Mouse (Mus musculus) forebrain, postnatal 0 days (tissue): ENCODE measurements around the gene Hddc3. TPM values are rescaled to one million over a fixed set of nuclear protein-coding genes. Genes with fewer than 3 reads are reported as not detected.
A peak's percentile ranks its signal among the peaks of the same experiment; 100 is the strongest.

Experiments used
- ATAC-seq: fragments of 200-750 bp; cut with Nextera tagmentation; 2 replicates; pipeline ENCODE4 v1.8.0; 2017; ENCODE audit warnings: mild to moderate bottlenecking, moderate library complexity
- DNase-seq: peaks from one replicate; pipeline ENCODE4 v3.0.0-alpha.2; 2015
- H3K27ac ChIP-seq: fragments of 300-500 bp; sonication (generic); 2 replicates; pipeline ENCODE4 v1.5.1; 2014; ENCODE audit warnings: low read depth, mild to moderate bottlenecking, antibody characterized with exemption, low read length, moderate library complexity, mixed read lengths
- H3K27me3 ChIP-seq: fragments of 300-500 bp; sonication (generic); 2 replicates; pipeline ENCODE4 v1.6.1; 2014; ENCODE audit warnings: mild to moderate bottlenecking, low read length, mixed read lengths; ENCODE audit not compliant: insufficient read depth
- H3K36me3 ChIP-seq: fragments of 300-500 bp; sonication (generic); 2 replicates; pipeline ENCODE4 v1.6.1; 2014; ENCODE audit warnings: mild to moderate bottlenecking, moderate library complexity; ENCODE audit not compliant: insufficient read depth
- H3K4me1 ChIP-seq: fragments of 300-500 bp; sonication (generic); 2 replicates; pipeline ENCODE4 v1.6.1; 2014; ENCODE audit warnings: antibody characterized with exemption; ENCODE audit not compliant: insufficient read depth
- H3K4me2 ChIP-seq: fragments of 300-500 bp; sonication (generic); 2 replicates; pipeline ENCODE4 v1.6.1; 2014; ENCODE audit warnings: low read depth, mild to moderate bottlenecking, moderate library complexity
- H3K4me3 ChIP-seq: fragments of 300-500 bp; sonication (generic); 2 replicates; pipeline ENCODE4 v1.5.1; 2014; ENCODE audit warnings: low read depth, low read length, mixed read lengths
- H3K9ac ChIP-seq: fragments of 300-500 bp; sonication (generic); 2 replicates; pipeline ENCODE4 v1.6.1; 2014; ENCODE audit warnings: mild to moderate bottlenecking
- H3K9me3 ChIP-seq: fragments of 300-500 bp; sonication (generic); 2 replicates; pipeline ENCODE4 v1.6.1; 2016; ENCODE audit warnings: low read length
- CTCF ChIP-seq: sonication (generic); IDR thresholded peaks from 2 replicates; pipeline ENCODE4 v1.5.1; 2016; ENCODE audit warnings: antibody characterized with exemption, control low read depth, low read depth
- WGBS: fragments of 180-500 bp; shearing (Covaris S2); extraction: QIAGEN DNeasy Blood & Tissue Kit; methylation state at CpG from one replicate; pipeline ENCODE4 v1.1.7; 2014; 5-methylcytosine and 5-hydroxymethylcytosine counted together
- polyA plus RNA-seq: library from polyadenylated mRNA; unstranded; fragments of >200 nt; fragmentation: Nextera tagmentation; extraction: Ambion mirVana; gene quantifications from 2 replicates; pipeline ENCODE4 v1.2.1, GENCODE M21; 2015
- total RNA-seq: library from RNA; depleted of rRNA; stranded (reverse); fragments of >200 nt; gene quantifications from 2 replicates; pipeline ENCODE4 v1.2.3, GENCODE M21; 2014

Gene Hddc3
- total and polyA plus RNA-seq, 2 experiments from 2014 or later = 14.6 to 44.4 TPM

DNA sequence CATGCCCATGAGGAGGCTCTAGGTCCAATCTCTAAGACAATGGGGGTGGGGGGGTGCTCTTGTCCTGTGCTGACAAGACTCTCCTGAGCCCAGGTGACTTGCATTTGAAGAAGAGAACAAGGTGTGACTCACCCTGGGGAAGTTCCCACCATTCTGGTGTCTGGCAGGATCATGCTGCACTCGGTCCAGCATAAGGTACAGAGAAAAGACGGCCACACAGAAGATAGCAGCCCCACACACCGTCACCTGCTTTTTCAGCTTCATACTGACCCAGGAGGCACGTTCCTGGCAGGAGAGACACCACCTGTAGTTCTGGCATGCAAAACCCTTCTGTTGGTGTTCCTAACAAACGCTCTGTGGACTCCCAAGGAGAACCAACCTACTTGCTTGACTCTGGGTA, 26.6 kb downstream of the Hddc3 start:
- ATAC-seq (no peak), DNase-seq (no peak)
- Histone ChIP-seq H3K36me3 (peaks cover 30% of the 10 kb centered on the region), H3K4me3 (peak overlapping the region; percentile 84; the same call in 1 of the 2 replicates), H3K4me1 (no peaks in the 10 kb centered on the region), H3K9ac (no peak overlapping the region), H3K4me2 (peak overlapping the region; percentile 49), H3K9me3 (no peaks in the 10 kb centered on the region), H3K27ac (no peak overlapping the region), H3K27me3 (no peaks in the 10 kb centered on the region)
- no peak for TF ChIP-seq CTCF
- WGBS = 74% methylated on average over 5 of the region's 5 CpGs

DNA sequence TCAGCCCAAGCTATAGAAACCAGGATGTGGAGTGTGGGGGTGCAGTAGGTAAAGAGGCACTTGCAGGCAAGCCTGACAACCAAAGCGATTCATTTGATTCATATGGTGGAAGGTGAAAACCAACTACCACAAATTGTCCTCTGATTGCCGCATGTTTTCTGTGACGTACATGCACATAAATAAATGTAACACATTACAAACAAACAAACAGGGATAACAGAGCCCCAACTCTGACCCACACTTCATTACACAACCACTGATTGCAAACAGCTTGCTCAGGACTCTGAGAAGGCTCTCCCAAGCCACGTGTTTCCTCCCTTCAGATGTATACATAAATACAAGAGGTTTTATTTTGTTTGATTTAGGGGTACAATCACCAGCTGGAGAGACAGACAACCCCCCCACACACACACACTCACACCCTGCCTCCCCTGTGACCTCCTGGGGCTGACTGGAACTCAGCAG, 27.1 kb downstream of the Hddc3 start:
- Histone ChIP-seq H3K36me3 (peaks cover 30% of the 10 kb centered on the region), H3K4me1 (no peaks in the 10 kb centered on the region), H3K9me3 (no peaks in the 10 kb centered on the region), H3K4me3 (peak overlapping the region; percentile 84), H3K9ac (peak overlapping the region; percentile 86), H3K27ac (no peak overlapping the region), H3K4me2 (peak overlapping the region; percentile 49), H3K27me3 (no peaks in the 10 kb centered on the region)
- ATAC-seq (no peak), DNase-seq (no peak)
- TF ChIP-seq CTCF = no peak
- WGBS = 36% methylated on average over 4 of the region's 4 CpGs

GRCm38 (mm10) chr7:80370649-80371040, 27.7 kb downstream of the Hddc3 start:
- Histone ChIP-seq H3K4me3 (peak overlapping the region; percentile 84), H3K36me3 (peaks cover 29% of the 10 kb centered on the region), H3K27ac (peak overlapping the region; percentile 85), H3K9ac (peak overlapping the region; percentile 86), H3K4me1 (no peaks in the 10 kb centered on the region), H3K9me3 (no peaks in the 10 kb centered on the region), H3K4me2 (peak overlapping the region; percentile 49), H3K27me3 (no peaks in the 10 kb centered on the region)
- peak; percentile 67 for ATAC-seq
- DNase-seq = peak; percentile 75
- 1% methylated on average over 29 of the region's 31 CpGs for WGBS
- no peak for TF ChIP-seq CTCF

GRCm38 (mm10) chr7:80371041-80371751, 28.3 kb downstream of the Hddc3 start, which contains the start of gene Man2a2:
TSS of gene Man2a2 (minus strand) at chr7:80371375.
- peak; percentile 89 for ATAC-seq
- WGBS = 3% methylated on average over 74 of the region's 86 CpGs

GRCm38 (mm10) chr7:80372166-80372565, 29.3 kb downstream of the Hddc3 start:
- H3K4me3 ChIP-seq = no peak overlapping the region
- no peak for DNase-seq

More at GRCm38 (mm10) chr7:80371041-80371751, 28.3 kb downstream of the Hddc3 start, which contains the start of gene Man2a2:
- Histone ChIP-seq H3K9ac (peak within 1 kb of the TSS; percentile 86), H3K27ac (peak within 1 kb of the TSS; percentile 85), H3K9me3 (no peaks in the 10 kb centered on the region), H3K27me3 (no peaks in the 10 kb centered on the region), H3K4me2 (peak within 1 kb of the TSS; percentile 49), H3K36me3 (peaks cover 25% of the 10 kb centered on the region), H3K4me3 (peak within 1 kb of the TSS; percentile 84), H3K4me1 (no peaks in the 10 kb centered on the region)
- DNase-seq = peak; percentile 91
- TF ChIP-seq CTCF = peak; percentile 77

DNA sequence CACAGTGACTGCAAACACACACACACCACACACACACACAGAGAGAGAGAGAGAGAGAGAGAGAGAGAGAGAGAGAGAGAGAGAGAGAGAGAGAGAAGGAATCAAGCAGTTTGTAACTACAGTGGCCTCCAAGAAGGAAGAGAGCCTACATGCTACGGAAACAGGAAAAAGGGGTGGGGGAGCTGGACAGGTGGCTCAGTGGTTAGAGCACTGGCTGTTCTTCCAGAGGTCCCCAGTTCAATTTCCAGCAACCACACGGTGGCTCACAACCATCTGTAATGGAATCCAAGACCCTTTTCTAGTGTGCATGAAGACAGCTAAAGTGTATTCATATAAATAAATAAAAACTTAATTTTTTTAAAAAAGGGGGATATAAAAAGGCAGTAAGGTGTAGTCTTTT, 29.8 kb downstream of the Hddc3 start:
- 73% methylated on average over 2 of the region's 2 CpGs for WGBS
- no peak for TF ChIP-seq CTCF
- ATAC-seq = no peak

More at GRCm38 (mm10) chr7:80372166-80372565, 29.3 kb downstream of the Hddc3 start:
- no peaks in the 10 kb centered on the region for H3K9me3 ChIP-seq
- no peak overlapping the region for H3K9ac ChIP-seq
- no peaks in the 10 kb centered on the region for H3K27me3 ChIP-seq
- no peak overlapping the region for H3K27ac ChIP-seq
- no peak for ATAC-seq
- 87% methylated on average over 3 of the region's 3 CpGs for WGBS
- no peaks in the 10 kb centered on the region for H3K4me1 ChIP-seq
- no peak for TF ChIP-seq CTCF
- no peak overlapping the region for H3K4me2 ChIP-seq
- H3K36me3 ChIP-seq = peaks cover 15% of the 10 kb centered on the region

DNA sequence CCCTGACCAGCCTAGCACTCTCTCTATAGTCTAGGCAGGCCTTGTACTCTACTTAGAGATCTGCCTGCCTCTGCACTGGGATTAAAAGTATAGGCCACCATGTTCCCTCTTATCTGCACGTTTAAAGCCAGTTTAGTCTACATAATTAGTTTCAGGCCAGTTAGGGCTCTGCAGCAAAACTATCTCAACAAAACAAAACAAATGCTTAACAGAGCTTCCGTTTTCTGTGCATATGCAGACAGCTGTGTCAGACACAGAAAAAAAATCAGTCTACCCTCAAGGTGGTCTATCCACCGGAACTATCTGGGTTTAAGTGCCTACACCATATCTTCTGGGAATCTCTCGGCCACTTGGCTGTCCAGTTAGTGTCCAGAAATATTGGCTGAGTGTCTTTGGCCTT, 30.4 kb downstream of the Hddc3 start:
- no peak for ATAC-seq
- no peak overlapping the region for H3K4me3 ChIP-seq
- no peaks in the 10 kb centered on the region for H3K4me1 ChIP-seq
- no peak for DNase-seq
- no peaks in the 10 kb centered on the region for H3K27me3 ChIP-seq
- no peak overlapping the region for H3K9ac ChIP-seq
- H3K36me3 ChIP-seq = peaks cover 3% of the 10 kb centered on the region; the same call in 1 of the 2 replicates
- no peak overlapping the region for H3K27ac ChIP-seq
- 83% methylated on average over 4 of the region's 4 CpGs for WGBS
- no peak for TF ChIP-seq CTCF
- H3K4me2 ChIP-seq = no peak overlapping the region
- H3K9me3 ChIP-seq = no peaks in the 10 kb centered on the region

More for the DNA sequence above, 29.8 kb downstream of the Hddc3 start:
- H3K9me3 ChIP-seq = no peaks in the 10 kb centered on the region
- H3K4me1 ChIP-seq = no peaks in the 10 kb centered on the region
- H3K27ac ChIP-seq = no peak overlapping the region
- no peak overlapping the region for H3K9ac ChIP-seq
- no peak for DNase-seq
- H3K36me3 ChIP-seq = peaks cover 10% of the 10 kb centered on the region
- no peak overlapping the region for H3K4me2 ChIP-seq
- no peak overlapping the region for H3K4me3 ChIP-seq
- no peaks in the 10 kb centered on the region for H3K27me3 ChIP-seq
